23 mouse cellular contexts compared by ENCODE assay signal in genomic region chr17:52691988-52692387, GRCm38 (mm10).
A peak's percentile ranks its signal among the peaks of the same experiment; 100 is the strongest.
DNase-seq lines count a peak whose midpoint lies in the region; ATAC-seq and TF ChIP-seq lines count a peak whose summit lies in the region.
"Had no signal": no experiment of that assay in that cellular context is flagged by ENCODE, and none has a peak within 500 bp of the region (broad histone marks: within the 10 kb centered on the region; RNA-seq: fewer than 3 reads in every experiment).

No protein-coding gene starts in this region.

- no peak overlapping the region for H3K4me3 ChIP-seq in embryonic fibroblast, embryonic 13.5 days (ENCODE audit: insufficient read depth, low read length)
- H3K4me3 ChIP-seq: embryonic facial prominence, embryonic 13.5 days; embryonic facial prominence, embryonic 15.5 days; forebrain, embryonic 13.5 days; forebrain, embryonic 15.5 days had no signal

- DNase-seq in retina, postnatal 1 day: peak; percentile 1
- no peak for DNase-seq in retina, embryonic 14.5 days (ENCODE audit: low spot score)
- DNase-seq in NIH3T3 (ENCODE audit: low read depth) (peak; percentile 59), R1 (ENCODE audit: low read depth, low spot score) (peak; percentile 49)
- DNase-seq in cerebellum, adult 18-20 months: no peak
- DNase-seq in thymus, postnatal 36 days: no peak
- DNase-seq: adrenal gland, adult 8-10 months; adrenal gland, postnatal 14 days; adrenal gland, postnatal 36 days; cerebellum, adult 11-12 months; cerebellum, adult 8-10 months; cerebellum, adult 9-11 months; cerebellum, postnatal 14 days; cerebellum, postnatal 36 days; embryo, embryonic 11 days; forebrain, postnatal 0 days had no signal

- H3K27ac ChIP-seq in embryonic fibroblast, embryonic 13.5 days (ENCODE audit: insufficient read depth, low read length): peak overlapping the region; percentile 78
- H3K27ac ChIP-seq: embryonic facial prominence, embryonic 13.5 days; embryonic facial prominence, embryonic 15.5 days; forebrain, embryonic 13.5 days; forebrain, embryonic 15.5 days had no signal

- ATAC-seq in inflammation-experienced regulatory T-cells, adult 6 months: no peak
- ATAC-seq: activated CD4-positive, CD25-positive, alpha-beta regulatory T cell, adult 4 months; forebrain, embryonic 13.5 days; forebrain, embryonic 15.5 days; forebrain, postnatal 0 days had no signal

- peaks cover 12% of the 10 kb centered on the region; the same call in 1 of the 2 replicates for H3K4me1 ChIP-seq in embryonic fibroblast, embryonic 13.5 days (ENCODE audit: control insufficient read depth, insufficient read depth, low read length)
- H3K4me1 ChIP-seq: embryonic facial prominence, embryonic 13.5 days; embryonic facial prominence, embryonic 15.5 days; forebrain, embryonic 13.5 days; forebrain, embryonic 15.5 days had no signal

- no peak for TF ChIP-seq CTCF in embryonic fibroblast, embryonic 13.5 days (IDR thresholded peaks at IDR 0.05; ENCODE audit: borderline replicate concordance, insufficient read depth, low read length)

- no peak for TF ChIP-seq POLR2A in embryonic fibroblast, embryonic 13.5 days (IDR thresholded peaks at IDR 0.05; ENCODE audit: low read depth, low read length)

Comparison
In these comparisons a context has a peak if more than half of its experiments do, and no peak if none do; other contexts are left out.
1. DNase-seq: peak in retina, postnatal 1 day (single experiment), NIH3T3 (single experiment) and R1 (single experiment); none in retina, embryonic 14.5 days (single experiment), cerebellum, adult 18-20 months (0 of 2) and thymus, postnatal 36 days (0 of 2).